Mouse (Mus musculus): ENCODE results near the gene Pllp.

Pllp gene

DNA sequence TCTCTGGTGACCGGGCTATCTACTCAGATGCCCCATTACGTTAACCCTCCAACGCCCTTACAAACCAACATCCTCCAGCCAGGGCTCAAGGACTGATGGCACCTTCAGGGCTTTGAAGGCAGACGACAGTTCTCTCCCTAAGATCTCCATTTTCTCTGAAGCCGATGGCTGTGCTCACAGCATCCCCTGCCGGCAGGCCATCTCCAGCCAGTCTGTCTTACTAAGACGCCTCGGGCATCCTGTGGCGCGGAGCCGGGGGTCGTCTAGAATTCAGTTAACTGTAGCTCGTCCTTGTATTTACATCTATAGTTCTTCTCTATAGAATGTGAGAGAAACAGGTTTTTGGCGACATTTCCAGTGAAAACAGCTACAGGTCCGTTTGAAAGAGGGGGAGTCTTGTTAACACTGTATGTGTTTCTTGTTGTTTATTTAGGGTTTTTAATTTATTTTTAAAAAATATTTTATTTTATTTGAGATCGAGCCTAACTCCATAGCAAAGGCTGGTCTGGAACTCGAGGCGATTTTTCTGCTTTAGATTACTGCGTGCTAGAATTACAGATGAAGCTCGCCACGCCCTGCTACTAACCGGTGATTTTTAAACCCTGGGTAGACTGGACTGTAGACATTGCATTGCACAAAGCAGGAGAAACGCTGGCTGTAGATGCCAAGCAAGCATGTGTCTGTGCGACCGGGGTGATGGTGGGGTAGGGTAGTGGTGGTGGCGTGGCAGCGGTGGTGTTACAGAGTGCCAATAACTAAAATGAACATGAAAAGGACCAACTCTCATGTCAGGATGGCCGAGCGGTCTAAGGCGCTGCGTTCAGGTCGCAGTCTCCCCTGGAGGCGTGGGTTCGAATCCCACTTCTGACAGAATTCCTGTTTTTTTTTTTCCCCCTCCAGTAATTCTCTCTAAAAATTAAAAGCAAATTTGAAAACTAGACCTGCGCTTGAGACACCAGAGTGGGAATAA lies 7.1 kb upstream of the Pllp start:
- DNase-seq (ENCODE audit: low spot score): peak; percentile 86

GRCm38 (mm10) chr8:94702156-94702555 lies 6.1 kb upstream of the Pllp start:
- DNase-seq (ENCODE audit: low spot score): no peak

- no peak for DNase-seq (ENCODE audit: low spot score)
Measured at GRCm38 (mm10) chr8:94700421-94700935, 4.4 kb upstream of the Pllp start.

- no peak for DNase-seq (ENCODE audit: low spot score)
Measured at GRCm38 (mm10) chr8:94699366-94699765, 3.3 kb upstream of the Pllp start.

DNA sequence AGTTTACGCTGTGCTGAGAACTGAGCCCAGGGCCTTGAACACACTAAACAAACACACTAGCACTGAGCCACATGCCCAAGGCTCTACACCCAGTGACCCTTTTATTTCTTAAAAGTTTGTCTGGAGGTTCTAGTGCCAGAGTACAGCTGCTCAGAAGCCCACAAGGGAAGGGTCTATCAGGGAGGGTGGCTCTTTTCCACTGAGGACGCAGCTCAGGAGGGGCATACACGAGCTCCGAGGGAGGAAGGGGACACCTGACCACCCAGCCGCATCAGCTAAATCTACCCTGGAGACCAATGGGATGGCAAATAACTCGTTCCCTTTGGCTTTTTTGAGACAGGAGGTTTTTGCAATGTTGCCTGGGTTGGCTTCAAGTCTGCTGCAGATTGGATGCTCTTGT lies 1.9 kb upstream of the Pllp start:
- no peak for DNase-seq (ENCODE audit: low spot score)

DNA sequence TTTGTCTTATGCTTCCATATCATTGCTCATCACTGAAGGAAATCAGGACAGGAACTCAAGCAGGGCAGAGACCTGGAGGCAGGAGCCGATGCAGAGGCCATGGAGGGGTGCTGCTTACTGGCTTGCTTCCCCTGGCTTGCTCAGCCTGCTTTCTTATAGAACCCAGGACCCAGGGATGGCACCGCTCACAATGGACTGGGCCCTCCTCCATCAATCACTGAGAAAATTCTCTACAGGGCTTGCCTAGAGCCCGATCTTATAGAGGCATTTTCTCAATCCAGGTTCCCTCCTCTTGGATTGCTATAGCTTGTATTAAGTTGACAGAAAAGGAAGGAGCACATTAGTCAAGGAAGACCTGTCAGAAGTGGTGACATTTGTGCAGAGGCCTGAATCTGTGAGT lies 488 bp upstream of the Pllp start:
- DNase-seq (ENCODE audit: low spot score): no peak

GRCm38 (mm10) chr8:94695341-94695993 lies 611 bp downstream of the Pllp start:
- no peak for DNase-seq (ENCODE audit: low spot score)

- no peak for DNase-seq (ENCODE audit: low spot score)
Measured at GRCm38 (mm10) chr8:94694701-94695100, 1.4 kb downstream of the Pllp start.

DNA sequence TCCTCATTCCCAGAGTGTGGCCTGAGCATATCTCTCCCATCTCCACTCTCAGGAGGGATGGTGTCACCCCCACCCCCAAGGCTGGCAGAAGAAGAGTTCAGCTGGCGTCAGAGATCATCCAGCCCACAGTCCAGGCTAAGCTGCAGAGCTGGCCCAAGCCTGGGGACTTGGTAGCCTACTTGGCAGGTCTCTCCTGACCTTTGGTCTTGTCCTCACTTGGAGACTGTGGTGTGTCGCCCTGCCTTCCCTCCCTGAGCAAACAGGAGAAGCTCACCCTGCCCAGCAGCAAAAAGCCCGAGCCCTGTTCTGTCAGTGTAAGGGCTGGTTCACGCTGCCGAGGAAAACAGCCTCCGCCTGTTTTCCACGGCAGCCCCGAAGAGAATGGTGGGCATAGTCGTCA lies 10.1 kb downstream of the Pllp start:
- DNase-seq (ENCODE audit: low spot score): no peak

GRCm38 (mm10) chr8:94684287-94684686 lies 11.8 kb downstream of the Pllp start:
- no peak for DNase-seq (ENCODE audit: low spot score)

DNA sequence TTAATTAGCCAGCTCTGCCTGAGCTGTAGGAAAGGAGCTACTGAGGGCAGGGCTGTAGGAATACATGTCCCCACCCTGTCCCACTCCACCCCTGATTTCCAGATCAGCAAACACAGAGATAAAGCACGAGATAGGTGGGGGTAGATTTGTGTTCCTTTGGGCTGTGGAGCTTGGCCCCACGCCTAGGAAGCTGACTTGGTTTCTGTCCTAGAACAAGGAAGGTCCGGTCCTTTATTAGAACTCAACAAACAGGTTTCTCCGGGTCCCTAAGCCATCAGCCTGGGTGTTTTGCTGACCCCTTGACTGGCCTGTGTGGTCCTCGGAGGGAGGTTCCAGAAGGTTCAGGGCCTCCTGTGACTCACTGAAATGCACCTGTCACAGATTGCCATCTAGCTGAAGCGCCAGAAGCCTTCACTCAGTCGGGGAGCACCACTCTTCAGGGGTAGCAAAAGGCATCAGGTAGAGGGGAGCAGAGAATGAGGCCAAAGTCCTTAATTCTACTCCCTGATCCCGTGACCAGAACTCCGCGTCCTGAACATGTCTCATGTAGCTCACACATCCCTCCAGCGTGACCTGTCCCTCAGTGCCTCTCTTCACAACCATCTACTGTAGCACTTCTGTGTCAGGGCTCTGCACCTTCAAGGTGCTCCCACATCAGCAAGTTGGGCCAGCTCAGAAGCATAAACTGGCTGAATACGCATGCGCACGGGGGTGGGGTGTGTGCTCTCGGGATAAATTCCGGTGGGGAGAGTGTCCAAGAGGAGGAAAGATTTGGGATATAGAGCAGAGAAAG lies 13.2 kb downstream of the Pllp start:
- DNase-seq (ENCODE audit: low spot score): no peak

- DNase-seq (ENCODE audit: low spot score): no peak
Measured at GRCm38 (mm10) chr8:94680414-94680813, 15.7 kb downstream of the Pllp start.

DNA sequence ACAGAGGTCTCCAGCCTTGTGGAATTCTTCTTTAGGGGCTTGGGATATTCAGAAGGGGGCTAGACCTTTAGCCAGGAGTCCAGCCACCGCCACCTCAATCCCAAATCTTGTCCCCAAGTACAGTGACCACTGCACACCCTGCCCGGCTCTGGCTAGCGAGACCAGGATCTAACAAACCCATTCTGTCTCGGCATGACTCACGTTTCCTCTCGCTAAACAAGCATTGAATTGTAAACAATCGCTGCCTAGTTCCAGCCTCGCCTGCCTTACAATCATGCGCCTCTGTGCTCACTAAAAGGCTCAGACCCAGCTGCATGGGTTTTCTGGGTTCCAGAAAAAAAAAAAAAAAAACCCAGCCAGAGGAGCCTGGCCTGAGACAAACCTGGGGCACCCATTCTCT lies 17.5 kb downstream of the Pllp start:
- DNase-seq (ENCODE audit: low spot score): no peak

DNA sequence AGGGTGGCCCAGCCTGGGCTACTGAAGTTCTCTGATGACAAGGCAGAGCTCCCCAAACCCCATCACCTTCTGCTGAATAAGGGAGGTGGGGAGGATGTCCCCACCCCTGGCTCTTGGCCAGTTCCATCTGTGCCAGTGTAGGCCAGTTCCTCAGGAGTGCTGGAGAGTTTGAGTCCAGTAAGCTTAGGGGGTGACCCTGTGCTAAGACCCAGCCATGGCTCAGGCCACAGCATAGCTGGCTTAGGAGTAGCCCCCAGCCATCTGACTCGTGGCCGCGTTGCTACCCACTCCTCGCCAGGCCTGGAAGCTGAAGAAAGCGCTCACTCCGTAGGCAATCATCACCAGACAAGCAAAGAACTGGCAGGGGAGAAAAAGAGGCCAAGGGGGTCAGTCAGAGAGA lies 20.2 kb downstream of the Pllp start:
- DNase-seq (ENCODE audit: low spot score): no peak

GRCm38 (mm10) chr8:94674384-94674783 lies 21.7 kb downstream of the Pllp start:
- no peak for DNase-seq (ENCODE audit: low spot score)

DNA sequence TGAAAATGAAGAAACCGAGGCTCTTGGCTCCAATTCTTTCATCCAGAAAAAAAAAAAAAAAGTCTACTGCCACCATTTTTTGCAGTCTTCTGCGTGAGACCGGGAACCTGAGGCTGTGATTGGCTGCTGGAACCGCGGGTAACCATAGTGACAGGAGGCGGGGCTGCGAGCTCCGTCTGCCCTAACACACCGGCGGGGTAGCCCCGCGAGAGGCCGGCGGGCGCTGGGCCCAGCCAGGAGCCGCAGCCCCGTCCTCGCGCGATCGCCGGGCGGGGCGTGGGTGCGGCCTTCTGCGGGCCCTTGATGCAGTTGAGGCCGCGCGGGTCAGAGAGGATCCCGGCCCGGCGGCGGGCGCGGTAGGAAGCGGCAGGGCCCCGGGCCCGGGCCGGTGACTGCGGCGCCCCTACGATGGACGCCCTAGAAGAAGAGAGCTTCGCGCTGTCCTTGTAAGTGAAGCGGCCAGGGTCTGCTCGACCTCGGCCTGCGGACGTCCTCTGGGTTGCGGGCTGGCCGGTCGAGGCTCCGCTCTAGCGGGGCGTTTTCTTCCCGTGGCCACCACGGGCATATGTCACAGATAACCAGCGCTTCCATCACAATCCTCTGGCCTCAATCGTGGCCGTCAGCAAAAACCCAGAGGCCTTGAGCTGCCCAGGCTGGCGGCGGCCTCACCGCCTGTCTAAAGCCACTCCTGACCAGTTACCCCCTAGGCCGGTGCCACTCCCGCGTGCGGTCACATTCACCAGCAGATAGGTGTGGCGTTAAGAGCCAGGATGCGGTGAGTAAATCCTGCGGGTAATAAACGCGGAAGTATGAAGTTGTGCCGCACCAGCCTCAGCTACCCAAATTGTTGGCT lies 29.4 kb downstream of the Pllp start, which contains the start of gene Arl2bp:
Gene Arl2bp, plus strand, starts transcription at position 145 of the 853 bp plus-strand sequence.
- peak; percentile 92 for DNase-seq (ENCODE audit: low spot score)

- no peak for DNase-seq (ENCODE audit: low spot score)
Measured at GRCm38 (mm10) chr8:94664722-94665121, 31.4 kb downstream of the Pllp start.

- DNase-seq (ENCODE audit: low spot score): no peak
Measured at GRCm38 (mm10) chr8:94660418-94660817, 35.7 kb downstream of the Pllp start.

DNA sequence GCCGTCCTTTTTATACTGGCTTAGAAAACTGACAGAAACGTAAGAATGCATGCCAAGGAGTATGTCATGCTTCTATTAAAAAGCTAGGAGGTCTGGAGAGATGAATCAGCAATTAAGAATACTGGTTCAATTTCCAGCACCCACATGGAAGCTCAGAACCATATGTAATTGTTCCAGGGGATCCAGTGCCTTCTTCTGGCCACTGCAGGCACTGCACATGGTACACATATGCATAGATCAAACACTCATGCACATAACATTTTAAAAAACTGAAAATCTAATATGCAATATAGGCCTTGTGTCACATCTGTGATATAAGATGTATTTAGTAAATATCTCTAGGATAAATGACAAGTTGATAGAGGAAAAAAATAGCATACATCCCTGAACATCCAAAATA lies 38.0 kb downstream of the Pllp start:
- DNase-seq (ENCODE audit: low spot score): no peak

- peak; percentile 13 for DNase-seq (ENCODE audit: low spot score)
Measured at GRCm38 (mm10) chr8:94654994-94655393, 41.1 kb downstream of the Pllp start.

DNA sequence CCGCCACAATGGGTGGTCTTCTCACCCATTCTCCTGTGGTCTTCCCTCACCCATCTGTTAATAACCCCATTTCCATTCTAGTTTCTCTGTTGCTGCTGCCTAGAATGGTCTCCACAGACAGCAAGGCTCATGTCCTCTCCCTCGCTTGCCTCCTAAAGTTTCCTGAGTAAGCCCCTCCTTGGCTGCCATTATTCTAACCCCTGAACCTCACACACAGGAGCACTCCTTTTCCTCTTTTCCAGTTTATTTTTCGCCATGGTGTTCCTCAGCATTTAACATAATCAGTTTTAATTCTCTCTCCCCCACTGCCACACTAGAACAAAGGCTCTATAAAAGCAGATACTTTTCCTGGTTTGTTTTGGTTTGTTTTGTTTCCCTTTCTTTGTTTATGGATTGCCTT lies 43.1 kb downstream of the Pllp start:
- no peak for DNase-seq (ENCODE audit: low spot score)

All from c-Kit-positive CD71-positive TER-119-positive erythroid progenitor cells, embryonic 14.5 days (primary cell).